Mouse (Mus musculus) E14TG2a.4 (cell line): ENCODE data around the gene Slc4a1.

Source experiments
- H3K27me3 ChIP-seq: 2 replicates; pipeline ENCODE4 v1.6.1; 2014; ENCODE audit warnings: low read length, control low read depth; ENCODE audit not compliant: insufficient read depth
- H3K36me3 ChIP-seq: 2 replicates; pipeline ENCODE4 v1.6.1; 2014; ENCODE audit warnings: low read length, control low read depth; ENCODE audit not compliant: insufficient read depth
- H3K4me1 ChIP-seq: replicated peaks from 2 replicates; pipeline ENCODE4 v1.6.1; 2014; ENCODE audit warnings: low read depth, low read length, control low read depth
- H3K4me3 ChIP-seq: replicated peaks from 2 replicates; pipeline ENCODE4 v1.5.1; 2014; ENCODE audit warnings: mild to moderate bottlenecking, low read length
- H3K9me3 ChIP-seq: 2 replicates; pipeline ENCODE4 v1.6.1; 2014; ENCODE audit warnings: low read length, control low read depth
- CTCF ChIP-seq: conservative IDR thresholded peaks from 2 replicates; pipeline ENCODE4 v1.5.1; 2014; ENCODE audit warnings: low read length
- NANOG ChIP-seq: IDR thresholded peaks from 2 replicates; pipeline ENCODE4 v1.6.1; 2014; ENCODE audit warnings: borderline replicate concordance, low read length, mixed read lengths
- POU5F1 ChIP-seq: IDR thresholded peaks from 2 replicates; pipeline ENCODE4 v1.6.1; 2014; ENCODE audit warnings: low read length, borderline replicate concordance

Gene Slc4a1

DNA sequence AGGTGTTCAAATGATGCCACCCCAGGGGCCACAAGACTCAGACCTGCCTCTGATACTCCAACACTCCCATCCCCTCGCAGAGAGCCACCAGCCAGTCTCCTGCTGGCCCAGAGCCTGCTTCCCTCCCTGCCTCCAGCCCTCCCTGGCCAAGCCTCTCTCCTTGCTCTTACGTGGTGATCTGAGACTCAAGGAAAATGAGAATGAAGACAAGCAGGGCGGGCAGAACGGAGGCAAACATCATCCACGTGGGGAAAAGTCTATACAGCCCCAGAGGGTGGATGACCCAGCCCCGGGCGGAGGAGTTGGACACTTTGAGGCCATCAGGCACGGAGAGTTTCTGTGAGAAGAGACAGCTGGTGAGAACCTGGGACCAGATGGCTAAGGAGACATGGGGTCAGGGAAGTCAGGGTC lies 13.0 kb downstream of the Slc4a1 start:
- no peaks in the 10 kb centered on the region for H3K36me3 ChIP-seq
- peak overlapping the region; percentile 15; the same call in 1 of the 2 replicates for H3K4me3 ChIP-seq
- H3K9me3 ChIP-seq, result no peaks in the 10 kb centered on the region
- peaks cover 61% of the 10 kb centered on the region for H3K27me3 ChIP-seq
- TF ChIP-seq NANOG (no peak), CTCF (no peak), POU5F1 (no peak)
- H3K4me1 ChIP-seq, result peaks cover 61% of the 10 kb centered on the region

DNA sequence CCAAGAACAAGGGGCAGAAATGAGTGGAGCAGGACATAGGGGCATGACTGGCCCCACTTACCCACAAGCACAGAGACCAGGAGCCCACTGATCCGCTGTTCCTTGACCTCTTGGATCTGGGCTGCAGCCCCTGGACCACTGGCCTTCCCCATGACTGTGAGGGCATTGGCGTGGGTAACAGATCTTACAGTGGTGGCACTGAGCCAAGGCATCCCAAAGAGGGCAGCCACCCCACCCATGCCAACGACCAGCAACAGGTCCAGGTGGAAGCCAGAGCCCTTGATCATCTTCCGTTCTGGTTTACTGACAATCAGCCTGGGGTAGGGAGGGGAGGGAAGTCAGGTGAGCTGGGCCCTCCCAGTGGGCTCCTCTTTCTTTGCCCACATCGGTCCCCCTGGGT lies 13.6 kb downstream of the Slc4a1 start:
- H3K36me3 ChIP-seq, result no peaks in the 10 kb centered on the region
- peaks cover 61% of the 10 kb centered on the region for H3K4me1 ChIP-seq
- H3K27me3 ChIP-seq, result peaks cover 55% of the 10 kb centered on the region
- H3K9me3 ChIP-seq, result no peaks in the 10 kb centered on the region
- TF ChIP-seq NANOG, result no peak
- no peak for TF ChIP-seq CTCF
- no peak for TF ChIP-seq POU5F1
- no peak overlapping the region for H3K4me3 ChIP-seq

DNA sequence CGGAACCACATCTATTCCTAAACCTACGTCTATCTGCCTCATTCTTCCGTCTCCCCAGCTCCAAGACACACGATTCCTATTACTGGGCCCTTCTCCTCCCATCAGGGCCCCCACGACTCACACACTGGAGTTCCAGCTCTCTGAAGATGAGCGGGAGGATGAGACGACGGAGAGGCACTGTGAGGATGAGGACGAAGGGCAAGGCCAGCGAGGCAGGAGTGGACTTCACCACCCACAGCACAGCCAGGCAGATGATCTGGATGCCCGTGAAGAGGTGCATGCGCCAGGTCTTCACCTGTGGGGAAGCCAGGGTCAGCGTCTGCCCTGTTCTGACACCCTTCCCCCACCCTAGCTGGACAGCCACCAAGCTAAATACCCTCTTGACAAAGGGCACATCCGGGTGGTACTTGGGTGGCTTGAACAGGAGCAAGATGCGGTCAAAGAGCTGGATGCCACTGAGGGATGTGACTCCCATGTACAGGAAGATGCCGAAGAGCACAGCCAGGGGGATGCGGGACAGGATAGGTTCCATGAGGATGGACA lies 15.0 kb downstream of the Slc4a1 start:
- Histone ChIP-seq H3K4me1 (peaks cover 59% of the 10 kb centered on the region), H3K9me3 (no peaks in the 10 kb centered on the region), H3K27me3 (peaks cover 41% of the 10 kb centered on the region), H3K36me3 (no peaks in the 10 kb centered on the region), H3K4me3 (no peak overlapping the region)
- TF ChIP-seq POU5F1, result no peak
- no peak for TF ChIP-seq NANOG
- TF ChIP-seq CTCF, result no peak

DNA sequence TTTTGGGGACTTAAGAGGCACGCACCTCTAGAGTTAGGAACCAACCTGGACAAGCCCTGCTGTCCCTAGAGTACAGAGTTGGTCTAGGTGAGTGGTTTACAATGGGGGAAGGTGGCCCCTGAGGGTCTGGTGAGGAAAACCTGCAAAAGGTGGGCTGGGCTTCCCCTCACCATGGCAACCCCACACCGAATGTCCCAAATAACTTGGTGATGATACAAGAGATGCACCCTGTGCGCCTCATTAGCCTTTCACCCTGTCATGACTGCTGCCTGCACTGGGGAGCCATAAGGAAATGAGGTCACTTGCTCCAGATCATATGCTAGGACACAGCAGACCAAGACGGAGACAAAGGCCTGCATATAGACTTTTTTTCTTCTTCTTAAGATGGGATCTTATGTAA lies 15.6 kb downstream of the Slc4a1 start:
- Histone ChIP-seq H3K4me1 (peaks cover 55% of the 10 kb centered on the region), H3K9me3 (no peaks in the 10 kb centered on the region), H3K36me3 (no peaks in the 10 kb centered on the region), H3K4me3 (no peak overlapping the region), H3K27me3 (peaks cover 35% of the 10 kb centered on the region)
- no peak for TF ChIP-seq NANOG
- no peak for TF ChIP-seq POU5F1
- no peak for TF ChIP-seq CTCF

DNA sequence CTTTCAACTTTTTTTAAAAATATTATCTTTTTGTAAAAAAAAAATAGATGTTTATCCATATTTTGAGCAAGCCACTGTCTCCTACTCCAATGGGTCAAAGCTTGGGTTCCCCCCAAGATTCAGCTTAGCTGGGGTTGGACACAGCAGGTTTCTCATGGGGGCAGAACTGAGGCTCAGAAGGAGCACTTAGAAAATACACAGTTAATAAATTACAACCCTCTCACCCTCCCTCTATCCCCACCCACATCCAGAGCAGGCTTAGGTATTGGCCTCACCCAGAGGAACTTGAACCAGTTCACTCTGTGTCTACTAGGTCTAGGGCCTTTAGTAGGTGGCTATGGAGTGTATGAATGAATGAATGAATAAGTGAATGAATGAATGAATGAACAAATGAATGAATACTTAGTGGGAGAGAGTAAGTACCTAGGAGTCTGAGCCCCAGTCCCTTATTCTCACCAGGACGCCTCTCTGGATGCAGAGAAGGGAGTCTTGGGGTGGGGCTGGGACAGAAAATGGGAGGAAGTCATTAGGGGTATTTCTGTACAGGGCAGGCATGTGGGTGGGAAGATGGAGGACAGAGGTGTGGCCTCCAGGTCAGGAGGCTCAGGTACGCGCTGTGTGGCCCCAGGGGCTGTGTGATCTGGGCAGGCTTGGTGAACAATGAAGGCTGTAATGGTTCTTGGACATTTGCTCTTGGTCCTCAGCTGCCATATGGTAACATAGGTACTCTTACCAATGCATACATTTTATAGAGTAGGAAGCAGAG lies 16.6 kb downstream of the Slc4a1 start:
- Histone ChIP-seq H3K4me1 (peaks cover 65% of the 10 kb centered on the region), H3K4me3 (no peak overlapping the region), H3K9me3 (no peaks in the 10 kb centered on the region), H3K36me3 (no peaks in the 10 kb centered on the region), H3K27me3 (peaks cover 34% of the 10 kb centered on the region)
- TF ChIP-seq NANOG (no peak), CTCF (no peak), POU5F1 (no peak)

DNA sequence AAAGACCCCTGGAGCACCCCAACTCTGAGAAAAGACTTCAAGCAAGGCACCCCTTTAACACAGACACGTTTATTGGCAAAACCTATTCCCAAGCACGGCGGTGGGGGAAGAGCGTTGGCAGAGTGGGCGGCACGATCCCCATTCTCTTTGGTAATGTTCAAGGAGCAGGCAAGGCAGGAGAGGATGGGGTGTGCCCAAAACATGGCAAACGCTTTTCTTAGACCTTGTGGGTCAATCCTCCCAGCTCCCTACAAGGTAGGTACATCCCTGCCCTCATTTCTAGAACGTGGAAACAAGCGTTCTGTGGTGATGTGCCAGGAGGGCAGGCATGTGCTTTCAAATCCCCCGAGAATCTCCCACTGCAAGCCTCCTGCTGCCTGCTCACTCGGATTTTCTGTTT lies 17.2 kb downstream of the Slc4a1 start:
- H3K4me1 ChIP-seq, result peaks cover 72% of the 10 kb centered on the region
- TF ChIP-seq CTCF, result no peak
- no peak for TF ChIP-seq POU5F1
- TF ChIP-seq NANOG, result no peak
- H3K4me3 ChIP-seq, result no peak overlapping the region
- H3K9me3 ChIP-seq, result no peaks in the 10 kb centered on the region
- no peaks in the 10 kb centered on the region for H3K36me3 ChIP-seq
- H3K27me3 ChIP-seq, result peaks cover 28% of the 10 kb centered on the region

DNA sequence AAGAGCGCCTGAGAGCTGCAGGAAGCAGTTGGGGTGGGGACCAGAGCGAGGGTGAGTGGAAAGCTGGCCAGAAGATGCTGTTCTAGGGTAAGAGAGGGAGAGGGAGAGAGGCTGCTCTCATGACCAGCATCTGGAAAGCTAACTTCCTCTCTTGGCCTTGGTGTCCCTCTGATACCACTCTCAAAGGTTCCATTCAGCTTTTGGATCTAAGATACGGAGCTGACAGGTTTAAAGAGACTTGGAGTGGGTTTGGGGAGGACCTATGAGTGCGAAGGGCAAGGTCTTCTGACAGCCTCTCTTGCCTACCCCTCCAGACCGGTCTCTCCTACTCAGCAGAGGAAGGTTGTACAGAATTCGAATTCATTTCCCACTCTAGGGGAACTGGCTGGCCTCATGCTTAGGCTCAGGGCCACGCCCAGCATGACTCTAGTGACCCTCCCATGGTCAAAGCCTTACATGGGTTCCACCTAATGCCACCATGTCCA lies 17.9 kb downstream of the Slc4a1 start:
- Histone ChIP-seq H3K9me3 (no peaks in the 10 kb centered on the region), H3K4me3 (no peak overlapping the region), H3K4me1 (peaks cover 76% of the 10 kb centered on the region), H3K27me3 (peaks cover 22% of the 10 kb centered on the region), H3K36me3 (no peaks in the 10 kb centered on the region)
- TF ChIP-seq NANOG, result no peak
- no peak for TF ChIP-seq POU5F1
- no peak for TF ChIP-seq CTCF

DNA sequence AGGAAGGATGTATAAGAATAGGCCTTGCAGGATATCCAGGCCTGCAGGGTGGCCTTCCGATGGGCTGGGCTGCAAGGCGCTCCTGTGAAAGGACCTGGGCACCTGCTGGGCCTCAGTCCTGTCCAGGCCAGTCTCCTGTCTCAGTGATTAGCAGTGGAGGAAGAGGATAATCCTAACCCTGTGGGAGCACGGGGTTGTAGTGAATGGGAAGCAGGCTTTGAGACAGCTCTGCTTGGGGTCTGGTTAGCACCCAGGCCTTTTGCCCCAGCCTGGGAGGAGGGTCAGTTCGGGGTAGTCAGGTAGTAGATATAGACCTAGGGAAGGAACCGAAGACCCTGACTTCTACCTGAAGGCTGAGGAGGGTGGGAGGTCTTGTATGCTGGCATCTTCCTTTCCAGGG lies 18.3 kb downstream of the Slc4a1 start:
- TF ChIP-seq NANOG (no peak), CTCF (no peak), POU5F1 (no peak)
- Histone ChIP-seq H3K27me3 (peaks cover 19% of the 10 kb centered on the region), H3K36me3 (no peaks in the 10 kb centered on the region), H3K9me3 (no peaks in the 10 kb centered on the region), H3K4me3 (no peak overlapping the region), H3K4me1 (peaks cover 76% of the 10 kb centered on the region)
